Mouse (Mus musculus): ENCODE measurements around the gene Prss41.

DNA sequence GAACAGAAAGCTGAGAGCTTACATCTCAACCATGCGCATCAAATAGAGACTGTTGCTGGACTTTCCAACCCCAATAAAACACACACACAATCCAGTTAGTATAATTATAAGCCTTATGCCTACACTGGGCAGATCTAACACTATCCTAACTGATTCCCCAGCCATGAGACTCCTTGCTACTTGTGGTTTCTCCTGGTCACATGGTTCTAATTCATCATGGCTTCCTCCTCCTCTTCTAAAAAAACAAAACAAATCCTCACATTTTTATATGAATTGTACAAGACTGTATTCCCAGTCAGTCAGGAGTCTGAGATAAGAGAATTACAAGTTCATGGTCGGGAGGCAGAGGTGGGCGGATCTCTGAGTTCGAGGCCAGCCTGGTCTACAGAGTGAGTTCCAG is 55.0 kb downstream of the Prss41 start:
- no peak for TF ChIP-seq CTCF (IDR thresholded peaks at IDR 0.05; ENCODE audit: control insufficient read depth, insufficient read depth, insufficient read length)
- TF ChIP-seq MYOD1 (IDR thresholded peaks at IDR 0.05; ENCODE audit: control insufficient read depth, insufficient read length, low read depth): no peak
- no peak for TF ChIP-seq FOSL1 (IDR thresholded peaks at IDR 0.05; ENCODE audit: insufficient read depth, low read length, poor library complexity, severe bottlenecking)
- peak; percentile 53 for TF ChIP-seq USF1 (IDR thresholded peaks at IDR 0.05; ENCODE audit: low read depth)
- no peak for TF ChIP-seq CEBPB (IDR thresholded peaks at IDR 0.05; ENCODE audit: low read depth)
- no peak for TF ChIP-seq MAX (IDR thresholded peaks at IDR 0.05)
- no peak for TF ChIP-seq MYOG (IDR thresholded peaks at IDR 0.05; ENCODE audit: control insufficient read depth, extremely low read depth, insufficient read length)

All from C2C12 (cell line).